Mouse (Mus musculus): ENCODE data around the gene Nfia. TPM values are rescaled to one million over a fixed set of nuclear protein-coding genes. Genes with fewer than 3 reads are reported as not detected.

Gene Nfia
- polyA plus RNA-seq, 1 experiment from 2014 or later: 27.6 TPM

- Histone ChIP-seq H3K4me2 (ENCODE audit: low read depth, severe bottlenecking) (no peak overlapping the region), H3K27ac (replicated peaks; ENCODE audit: low read depth, low read length) (no peak overlapping the region), H3K9me3 (ENCODE audit: control insufficient read depth, low read length) (no peaks in the 10 kb centered on the region), H3K4me1 (ENCODE audit: control insufficient read depth, insufficient read depth, low read length) (peaks cover 4% of the 10 kb centered on the region; the same call in 1 of the 2 replicates), H3K9ac (ENCODE audit: low read length) (no peak overlapping the region), H3K36me3 (ENCODE audit: control insufficient read depth, insufficient read depth, low read length) (no peaks in the 10 kb centered on the region), H3K27me3 (ENCODE audit: control insufficient read depth, insufficient read depth, low read length) (no peaks in the 10 kb centered on the region), H3K4me3 (ENCODE audit: low read depth, low read length) (no peak overlapping the region)
- no peak for DNase-seq (ENCODE audit: low spot score)
- 51% methylated on average over 3 of the region's 3 CpGs for WGBS
- ATAC-seq (ENCODE audit: insufficient number of reproducible peaks, low FRiP score, low TSS enrichment, low read depth): no peak
Observed at GRCm38 (mm10) chr4:97918675-97919074, 146.1 kb downstream of the Nfia start.

GRCm38 (mm10) chr4:97919773-97920172 is 147.2 kb downstream of the Nfia start:
- no peak overlapping the region for H3K9ac ChIP-seq (ENCODE audit: low read length)
- H3K4me2 ChIP-seq (ENCODE audit: low read depth, severe bottlenecking): no peak overlapping the region
- no peak for DNase-seq (ENCODE audit: low spot score)
- 73% methylated on average over 2 of the region's 2 CpGs for WGBS
- peaks cover 4% of the 10 kb centered on the region; the same call in 1 of the 2 replicates for H3K4me1 ChIP-seq (ENCODE audit: control insufficient read depth, insufficient read depth, low read length)
- H3K27me3 ChIP-seq (ENCODE audit: control insufficient read depth, insufficient read depth, low read length): no peaks in the 10 kb centered on the region
- H3K4me3 ChIP-seq (ENCODE audit: low read depth, low read length): no peak overlapping the region
- H3K27ac ChIP-seq (replicated peaks; ENCODE audit: low read depth, low read length): no peak overlapping the region
- no peaks in the 10 kb centered on the region for H3K36me3 ChIP-seq (ENCODE audit: control insufficient read depth, insufficient read depth, low read length)
- ATAC-seq (ENCODE audit: insufficient number of reproducible peaks, low FRiP score, low TSS enrichment, low read depth): no peak
- H3K9me3 ChIP-seq (ENCODE audit: control insufficient read depth, low read length): no peaks in the 10 kb centered on the region

GRCm38 (mm10) chr4:97920287-97921079 is 147.9 kb downstream of the Nfia start:
- Histone ChIP-seq H3K36me3 (ENCODE audit: control insufficient read depth, insufficient read depth, low read length) (no peaks in the 10 kb centered on the region), H3K4me2 (ENCODE audit: low read depth, severe bottlenecking) (no peak overlapping the region), H3K27me3 (ENCODE audit: control insufficient read depth, insufficient read depth, low read length) (no peaks in the 10 kb centered on the region), H3K9me3 (ENCODE audit: control insufficient read depth, low read length) (no peaks in the 10 kb centered on the region), H3K4me3 (ENCODE audit: low read depth, low read length) (no peak overlapping the region), H3K27ac (replicated peaks; ENCODE audit: low read depth, low read length) (no peak overlapping the region), H3K4me1 (ENCODE audit: control insufficient read depth, insufficient read depth, low read length) (peaks cover 5% of the 10 kb centered on the region; the same call in 1 of the 2 replicates), H3K9ac (ENCODE audit: low read length) (no peak overlapping the region)
- no peak for ATAC-seq (ENCODE audit: insufficient number of reproducible peaks, low FRiP score, low TSS enrichment, low read depth)
- DNase-seq (ENCODE audit: low spot score): no peak
- WGBS: 73% methylated on average over 10 of the region's 10 CpGs

GRCm38 (mm10) chr4:97921682-97922081 is 149.1 kb downstream of the Nfia start:
- Histone ChIP-seq H3K9me3 (ENCODE audit: control insufficient read depth, low read length) (no peaks in the 10 kb centered on the region), H3K27ac (replicated peaks; ENCODE audit: low read depth, low read length) (no peak overlapping the region), H3K4me3 (ENCODE audit: low read depth, low read length) (no peak overlapping the region), H3K27me3 (ENCODE audit: control insufficient read depth, insufficient read depth, low read length) (no peaks in the 10 kb centered on the region), H3K36me3 (ENCODE audit: control insufficient read depth, insufficient read depth, low read length) (no peaks in the 10 kb centered on the region), H3K9ac (ENCODE audit: low read length) (no peak overlapping the region), H3K4me2 (ENCODE audit: low read depth, severe bottlenecking) (no peak overlapping the region), H3K4me1 (ENCODE audit: control insufficient read depth, insufficient read depth, low read length) (peaks cover 9% of the 10 kb centered on the region; the same call in 1 of the 2 replicates)
- ATAC-seq (ENCODE audit: insufficient number of reproducible peaks, low FRiP score, low TSS enrichment, low read depth) (no peak), DNase-seq (ENCODE audit: low spot score) (no peak)

GRCm38 (mm10) chr4:97923248-97923647 is 150.7 kb downstream of the Nfia start:
- no peaks in the 10 kb centered on the region for H3K9me3 ChIP-seq (ENCODE audit: control insufficient read depth, low read length)
- no peaks in the 10 kb centered on the region for H3K27me3 ChIP-seq (ENCODE audit: control insufficient read depth, insufficient read depth, low read length)
- WGBS: 88% methylated on average over 5 of the region's 5 CpGs
- ATAC-seq (ENCODE audit: insufficient number of reproducible peaks, low FRiP score, low TSS enrichment, low read depth) (no peak), DNase-seq (ENCODE audit: low spot score) (no peak)
- peaks cover 9% of the 10 kb centered on the region; the same call in 1 of the 2 replicates for H3K4me1 ChIP-seq (ENCODE audit: control insufficient read depth, insufficient read depth, low read length)
- H3K4me3 ChIP-seq (ENCODE audit: low read depth, low read length): no peak overlapping the region
- no peak overlapping the region for H3K27ac ChIP-seq (replicated peaks; ENCODE audit: low read depth, low read length)
- H3K36me3 ChIP-seq (ENCODE audit: control insufficient read depth, insufficient read depth, low read length): no peaks in the 10 kb centered on the region
- no peak overlapping the region for H3K9ac ChIP-seq (ENCODE audit: low read length)
- no peak overlapping the region for H3K4me2 ChIP-seq (ENCODE audit: low read depth, severe bottlenecking)

- no peak for ATAC-seq (ENCODE audit: insufficient number of reproducible peaks, low FRiP score, low TSS enrichment, low read depth)
- 86% methylated on average over 8 of the region's 8 CpGs for WGBS
- no peaks in the 10 kb centered on the region for H3K36me3 ChIP-seq (ENCODE audit: control insufficient read depth, insufficient read depth, low read length)
- H3K9ac ChIP-seq (ENCODE audit: low read length): no peak overlapping the region
- DNase-seq (ENCODE audit: low spot score): no peak
- H3K4me2 ChIP-seq (ENCODE audit: low read depth, severe bottlenecking): no peak overlapping the region
- H3K27ac ChIP-seq (replicated peaks; ENCODE audit: low read depth, low read length): no peak overlapping the region
- H3K4me3 ChIP-seq (ENCODE audit: low read depth, low read length): no peak overlapping the region
- no peaks in the 10 kb centered on the region for H3K27me3 ChIP-seq (ENCODE audit: control insufficient read depth, insufficient read depth, low read length)
- H3K9me3 ChIP-seq (ENCODE audit: control insufficient read depth, low read length): no peaks in the 10 kb centered on the region
- H3K4me1 ChIP-seq (ENCODE audit: control insufficient read depth, insufficient read depth, low read length): peaks cover 9% of the 10 kb centered on the region; the same call in 1 of the 2 replicates
Observed at GRCm38 (mm10) chr4:97923876-97924316, 151.4 kb downstream of the Nfia start.

- 88% methylated on average over 5 of the region's 5 CpGs for WGBS
- H3K4me3 ChIP-seq (ENCODE audit: low read depth, low read length): no peak overlapping the region
- no peaks in the 10 kb centered on the region for H3K27me3 ChIP-seq (ENCODE audit: control insufficient read depth, insufficient read depth, low read length)
- H3K4me1 ChIP-seq (ENCODE audit: control insufficient read depth, insufficient read depth, low read length): peaks cover 9% of the 10 kb centered on the region; the same call in 1 of the 2 replicates
- DNase-seq (ENCODE audit: low spot score) (no peak), ATAC-seq (ENCODE audit: insufficient number of reproducible peaks, low FRiP score, low TSS enrichment, low read depth) (no peak)
- H3K9me3 ChIP-seq (ENCODE audit: control insufficient read depth, low read length): no peaks in the 10 kb centered on the region
- H3K36me3 ChIP-seq (ENCODE audit: control insufficient read depth, insufficient read depth, low read length): no peaks in the 10 kb centered on the region
- no peak overlapping the region for H3K9ac ChIP-seq (ENCODE audit: low read length)
- H3K27ac ChIP-seq (replicated peaks; ENCODE audit: low read depth, low read length): no peak overlapping the region
- no peak overlapping the region for H3K4me2 ChIP-seq (ENCODE audit: low read depth, severe bottlenecking)
Observed at GRCm38 (mm10) chr4:97924414-97924813, 151.9 kb downstream of the Nfia start.

- ATAC-seq (ENCODE audit: insufficient number of reproducible peaks, low FRiP score, low TSS enrichment, low read depth) (no peak), DNase-seq (ENCODE audit: low spot score) (no peak)
- Histone ChIP-seq H3K36me3 (ENCODE audit: control insufficient read depth, insufficient read depth, low read length) (no peaks in the 10 kb centered on the region), H3K4me3 (ENCODE audit: low read depth, low read length) (no peak overlapping the region), H3K27ac (replicated peaks; ENCODE audit: low read depth, low read length) (no peak overlapping the region), H3K9ac (ENCODE audit: low read length) (no peak overlapping the region), H3K27me3 (ENCODE audit: control insufficient read depth, insufficient read depth, low read length) (no peaks in the 10 kb centered on the region), H3K4me1 (ENCODE audit: control insufficient read depth, insufficient read depth, low read length) (peaks cover 9% of the 10 kb centered on the region; the same call in 1 of the 2 replicates), H3K9me3 (ENCODE audit: control insufficient read depth, low read length) (no peaks in the 10 kb centered on the region), H3K4me2 (ENCODE audit: low read depth, severe bottlenecking) (no peak overlapping the region)
- WGBS: 81% methylated on average over 3 of the region's 3 CpGs
Observed at GRCm38 (mm10) chr4:97924855-97925254, 152.3 kb downstream of the Nfia start.

Data from limb, embryonic 11.5 days (tissue).